Mouse (Mus musculus) megakaryocyte-erythroid progenitor cell, adult 5-6 weeks (primary cell): ENCODE measurements around the gene Arfgef2. TPM values are rescaled to one million over a fixed set of nuclear protein-coding genes. Genes with fewer than 3 reads are reported as not detected.

Source experiments
- ATAC-seq: replicated peaks from 2 replicates; pipeline ENCODE4 v1.8.0; 2016; ENCODE audit warnings: mild to moderate bottlenecking, inconsistent platforms; ENCODE audit not compliant: severe bottlenecking, poor library complexity, low FRiP score, low TSS enrichment
- total RNA-seq, 2 experiments: library from RNA; stranded (forward) in 1 of 2; stranded (reverse) in 1 of 2; fragments of 200-1000, 215-1000 nt in 1 of 2; fragments of >200 nt in 1 of 2; fragmentation: Nextera tagmentation in 1 of 2; gene quantifications; 2 replicates each; pipeline ENCODE4 v1.2.3; 2014 to 2017

Gene Arfgef2
- total RNA-seq (2014; fragmentation: Nextera tagmentation) (21.0 and 31.0 TPM in 2 replicates), total RNA-seq (2017) (20.2 and 22.7 TPM in 2 replicates)

GRCm38 (mm10) chr2:166805250-166806172, at the start of gene Arfgef2:
TSS of gene Arfgef2 (plus strand) at chr2:166805588.
- ATAC-seq, result peak; percentile 92

GRCm38 (mm10) chr2:166757969-166758368, 47.4 kb upstream of the Arfgef2 start:
- ATAC-seq, result no peak

GRCm38 (mm10) chr2:166764051-166764450, 41.3 kb upstream of the Arfgef2 start:
- no peak for ATAC-seq

- no peak for ATAC-seq
These were observed 37.8 kb upstream of the Arfgef2 start for GRCm38 (mm10) chr2:166767591-166767990.

GRCm38 (mm10) chr2:166771396-166771795, 34.0 kb upstream of the Arfgef2 start:
- no peak; the same call in 1 of the 2 replicates for ATAC-seq

GRCm38 (mm10) chr2:166773587-166773986, 31.8 kb upstream of the Arfgef2 start:
- ATAC-seq, result no peak

GRCm38 (mm10) chr2:166774275-166774674, 31.1 kb upstream of the Arfgef2 start:
- no peak for ATAC-seq

- no peak for ATAC-seq
These were observed 30.0 kb upstream of the Arfgef2 start for GRCm38 (mm10) chr2:166775357-166775893.

- ATAC-seq, result peak; percentile 64
These were observed 29.1 kb upstream of the Arfgef2 start for GRCm38 (mm10) chr2:166776272-166776671.

- ATAC-seq, result no peak
These were observed 25.4 kb upstream of the Arfgef2 start for GRCm38 (mm10) chr2:166779956-166780355.

GRCm38 (mm10) chr2:166780980-166781578, 24.3 kb upstream of the Arfgef2 start:
- ATAC-seq, result peak; percentile 50

- no peak for ATAC-seq
These were observed 21.0 kb upstream of the Arfgef2 start for GRCm38 (mm10) chr2:166784376-166784775.

- ATAC-seq, result peak; percentile 100
These were observed 18.9 kb upstream of the Arfgef2 start for GRCm38 (mm10) chr2:166786353-166787004.

- no peak for ATAC-seq
These were observed 13.7 kb upstream of the Arfgef2 start for GRCm38 (mm10) chr2:166791738-166792137.

- no peak for ATAC-seq
These were observed 13.0 kb upstream of the Arfgef2 start, which contains the start of gene Trp53rkb for GRCm38 (mm10) chr2:166792355-166792754. TSS of gene Trp53rkb (plus strand) at chr2:166792531.

GRCm38 (mm10) chr2:166793542-166794214, 11.7 kb upstream of the Arfgef2 start:
- ATAC-seq, result peak; percentile 94

GRCm38 (mm10) chr2:166799615-166800472, 5.5 kb upstream of the Arfgef2 start:
- ATAC-seq, result no peak

- no peak for ATAC-seq
These were observed 4.9 kb upstream of the Arfgef2 start for GRCm38 (mm10) chr2:166800473-166800857.
